Mouse (Mus musculus) ES-CJ7 (cell line): Measurements from ENCODE around the gene Slc36a4.

Experiments
- DNase-seq: peaks from one replicate; pipeline ENCODE4 v3.0.0; 2011; ENCODE audit warnings: low read depth, low spot score

Slc36a4 gene

GRCm38 (mm10) chr9:15709599-15710381 lies at the start of gene Slc36a4:
Gene Slc36a4, plus strand, starts transcription at chr9:15709738.
- peak; percentile 20 for DNase-seq

- no peak for DNase-seq
These were observed 44.9 kb upstream of the Slc36a4 start for GRCm38 (mm10) chr9:15664606-15665005.

GRCm38 (mm10) chr9:15669452-15669851 lies 40.1 kb upstream of the Slc36a4 start:
- DNase-seq: no peak

- no peak for DNase-seq
These were observed 39.5 kb upstream of the Slc36a4 start for GRCm38 (mm10) chr9:15670002-15670527.

- DNase-seq: no peak
These were observed 37.3 kb upstream of the Slc36a4 start for GRCm38 (mm10) chr9:15672251-15672650.

- DNase-seq: peak; percentile 72
These were observed 27.6 kb upstream of the Slc36a4 start for GRCm38 (mm10) chr9:15681855-15682466.

- peak; percentile 60 for DNase-seq
These were observed 24.3 kb upstream of the Slc36a4 start for GRCm38 (mm10) chr9:15685215-15685614.

GRCm38 (mm10) chr9:15687358-15687757 lies 22.2 kb upstream of the Slc36a4 start:
- no peak for DNase-seq

- DNase-seq: no peak
These were observed 15.7 kb upstream of the Slc36a4 start for GRCm38 (mm10) chr9:15693847-15694246.

- no peak for DNase-seq
These were observed 14.5 kb upstream of the Slc36a4 start for GRCm38 (mm10) chr9:15694989-15695388.

- no peak for DNase-seq
These were observed 3.8 kb upstream of the Slc36a4 start for GRCm38 (mm10) chr9:15705706-15706105.

GRCm38 (mm10) chr9:15708979-15709598 lies 449 bp upstream of the Slc36a4 start:
- DNase-seq: peak; percentile 9

GRCm38 (mm10) chr9:15710821-15711565 lies 1.5 kb downstream of the Slc36a4 start:
- no peak for DNase-seq

- DNase-seq: no peak
These were observed 2.1 kb downstream of the Slc36a4 start for GRCm38 (mm10) chr9:15711676-15712075.

GRCm38 (mm10) chr9:15714792-15715191 lies 5.3 kb downstream of the Slc36a4 start:
- DNase-seq: no peak

GRCm38 (mm10) chr9:15715193-15715989 lies 5.9 kb downstream of the Slc36a4 start:
- no peak for DNase-seq

- no peak for DNase-seq
These were observed 7.8 kb downstream of the Slc36a4 start for GRCm38 (mm10) chr9:15717363-15717762.

GRCm38 (mm10) chr9:15718295-15718694 lies 8.8 kb downstream of the Slc36a4 start:
- DNase-seq: no peak

- DNase-seq: no peak
These were observed 10.1 kb downstream of the Slc36a4 start for GRCm38 (mm10) chr9:15719594-15719993.

GRCm38 (mm10) chr9:15720556-15720955 lies 11.0 kb downstream of the Slc36a4 start:
- no peak for DNase-seq
